Mouse (Mus musculus) frontal cortex, adult (tissue): ENCODE measurements around the gene Higd1c.
A peak's percentile ranks its signal among the peaks of the same experiment; 100 is the strongest.
"Not testable (repeated sequence)": the region's sequence is repeated elsewhere in the genome, so short reads cannot be mapped to it uniquely, and the experiment has no call there.

Source experiments
- ATAC-seq: cut with Nextera tagmentation; 2 replicates; pipeline ENCODE4 v1.9.2; 2017; ENCODE audit warnings: mild to moderate bottlenecking, moderate library complexity, mixed read lengths; ENCODE audit not compliant: low TSS enrichment

Higd1c gene

DNA sequence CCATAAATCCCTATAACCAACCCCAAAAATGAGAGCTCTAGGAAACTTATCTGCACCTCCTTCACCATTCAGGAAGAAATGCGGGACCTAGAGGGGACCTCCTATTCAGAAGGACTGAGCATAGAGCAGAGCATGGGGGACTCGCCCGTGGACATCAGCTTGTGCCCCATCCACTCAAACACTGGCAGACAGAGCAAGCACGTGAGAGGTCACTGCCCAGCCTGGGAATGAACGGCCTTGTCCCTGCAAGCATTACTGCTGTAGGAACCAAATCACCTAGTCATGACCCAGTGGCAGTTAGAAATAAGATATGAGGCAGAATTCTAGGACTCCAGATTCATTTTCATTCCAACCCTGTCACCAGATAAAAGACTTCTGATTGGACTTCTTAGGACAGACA is 47.4 kb downstream of the Higd1c start:
- ATAC-seq, result no peak

DNA sequence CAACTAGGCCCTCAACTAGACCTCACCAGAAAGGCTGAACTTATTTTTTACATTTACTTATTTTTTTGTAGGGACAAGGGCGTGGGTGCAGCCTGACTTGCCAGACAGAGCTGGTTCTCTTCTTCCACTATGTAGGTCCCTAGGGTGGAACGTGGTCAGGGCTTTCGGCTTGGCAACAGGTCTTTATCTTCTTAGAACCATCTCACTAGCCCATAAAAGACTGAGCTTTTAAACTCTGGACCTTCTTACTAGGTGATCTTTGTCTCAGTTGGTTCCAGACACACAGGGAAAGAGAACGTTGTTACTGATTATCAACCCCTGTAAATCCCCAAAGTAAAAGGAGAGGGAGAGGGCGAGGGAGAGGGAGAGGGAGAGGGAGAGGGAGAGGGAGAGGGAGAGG is 49.0 kb downstream of the Higd1c start:
- no peak for ATAC-seq

DNA sequence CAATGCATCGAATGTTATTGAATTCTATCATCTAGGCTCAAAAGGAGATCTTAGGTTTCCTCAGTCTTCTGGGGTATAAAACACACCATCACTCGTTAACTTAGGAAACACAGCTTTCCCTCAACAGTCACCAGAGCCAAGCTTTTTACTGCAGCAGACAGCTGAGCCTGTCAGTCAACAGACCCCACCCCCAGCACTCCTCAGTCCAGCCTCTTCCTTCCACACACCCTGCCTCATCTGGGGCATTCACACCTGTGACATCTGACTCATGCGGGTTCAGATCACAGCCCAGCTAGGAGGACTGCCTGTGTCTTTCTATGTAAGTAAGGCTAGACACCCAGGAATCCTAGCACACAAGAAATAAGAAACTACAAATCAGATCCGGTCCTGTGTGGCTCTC is 49.7 kb downstream of the Higd1c start:
- no peak for ATAC-seq

DNA sequence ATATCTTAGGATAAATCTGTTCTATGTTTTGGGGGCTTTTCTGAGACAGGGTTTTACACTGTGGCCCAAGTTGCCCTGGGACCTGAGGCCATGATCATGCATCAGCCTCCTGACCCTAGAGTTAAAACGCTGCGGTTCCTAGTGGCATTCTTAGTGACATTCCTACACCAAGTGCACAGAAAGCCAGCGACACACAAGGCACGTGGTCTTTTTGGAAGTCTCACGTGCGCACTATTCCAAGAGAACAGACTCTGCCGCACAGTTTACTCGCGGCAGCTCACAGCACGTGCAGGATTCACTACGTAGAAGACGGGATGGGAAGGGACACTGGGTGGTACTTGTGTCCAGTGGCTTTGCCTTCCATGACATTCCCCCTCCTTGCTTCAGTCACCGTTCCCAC is 50.6 kb downstream of the Higd1c start:
- no peak for ATAC-seq

DNA sequence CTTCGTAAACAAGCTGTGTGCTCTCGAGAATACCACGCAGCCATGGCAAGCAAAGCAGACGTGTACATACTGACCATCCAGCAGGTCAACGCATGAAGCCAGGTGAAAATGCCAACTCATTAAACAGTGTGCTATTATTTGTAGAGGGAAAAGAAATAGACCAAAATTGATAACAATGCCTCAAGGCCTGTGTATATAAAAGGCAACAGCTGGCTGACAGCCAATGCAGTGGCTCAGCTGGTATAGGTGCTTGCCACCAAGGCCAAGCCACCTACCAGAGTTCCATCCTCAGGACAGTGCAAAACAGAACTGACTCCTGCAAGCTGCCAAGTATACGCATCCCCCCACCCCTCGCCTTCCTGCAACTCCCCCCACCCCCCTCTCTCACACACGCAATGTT is 51.3 kb downstream of the Higd1c start:
- ATAC-seq, result no peak

DNA sequence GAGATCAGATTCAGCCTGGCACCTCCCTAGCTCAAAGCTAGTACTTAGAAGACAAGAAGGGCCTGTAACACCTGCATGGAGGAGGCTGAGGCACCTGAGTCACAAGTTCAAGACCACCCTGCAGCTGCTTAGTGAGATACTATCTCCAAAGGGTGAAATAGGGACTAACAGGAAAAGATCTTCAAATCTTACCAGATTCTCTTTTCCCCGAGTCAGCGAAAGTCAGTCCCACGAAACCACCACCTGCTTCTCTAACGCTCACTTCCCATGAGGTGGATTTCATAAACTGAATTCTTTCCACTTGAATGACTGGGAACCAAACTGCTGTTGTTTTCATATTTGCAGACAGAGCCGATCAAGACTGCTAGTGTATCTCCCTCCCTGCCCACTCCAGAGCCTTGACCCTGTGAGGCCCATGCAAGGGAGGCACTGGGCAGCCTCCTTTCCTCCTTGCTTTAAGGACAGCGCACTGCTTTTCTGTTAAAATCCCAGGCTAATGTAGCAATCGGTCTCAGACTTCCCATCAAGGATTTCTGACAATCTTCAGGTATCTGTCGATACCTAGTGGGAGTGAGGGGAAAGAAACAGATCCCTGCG is 53.6 kb downstream of the Higd1c start:
- ATAC-seq, result no peak

DNA sequence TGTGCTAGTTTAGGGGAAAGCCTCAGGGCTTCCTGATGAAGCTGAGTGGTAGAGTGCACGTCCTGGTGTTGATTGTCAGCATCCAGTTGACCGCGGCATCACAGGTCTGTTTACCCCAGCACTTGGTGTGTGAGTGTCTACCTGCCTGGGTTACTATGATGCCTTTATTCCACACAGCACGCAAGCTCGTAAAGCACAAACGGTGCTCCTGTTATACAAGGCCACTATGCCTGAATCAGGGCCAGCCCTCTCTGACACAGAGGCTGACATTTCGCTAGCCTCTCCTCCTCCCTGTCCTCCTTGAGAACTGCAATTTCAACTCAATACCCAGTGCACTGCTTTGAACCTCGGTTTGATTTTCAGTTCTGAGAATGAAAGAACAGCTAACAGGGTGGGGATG is 55.0 kb downstream of the Higd1c start:
- no peak for ATAC-seq

DNA sequence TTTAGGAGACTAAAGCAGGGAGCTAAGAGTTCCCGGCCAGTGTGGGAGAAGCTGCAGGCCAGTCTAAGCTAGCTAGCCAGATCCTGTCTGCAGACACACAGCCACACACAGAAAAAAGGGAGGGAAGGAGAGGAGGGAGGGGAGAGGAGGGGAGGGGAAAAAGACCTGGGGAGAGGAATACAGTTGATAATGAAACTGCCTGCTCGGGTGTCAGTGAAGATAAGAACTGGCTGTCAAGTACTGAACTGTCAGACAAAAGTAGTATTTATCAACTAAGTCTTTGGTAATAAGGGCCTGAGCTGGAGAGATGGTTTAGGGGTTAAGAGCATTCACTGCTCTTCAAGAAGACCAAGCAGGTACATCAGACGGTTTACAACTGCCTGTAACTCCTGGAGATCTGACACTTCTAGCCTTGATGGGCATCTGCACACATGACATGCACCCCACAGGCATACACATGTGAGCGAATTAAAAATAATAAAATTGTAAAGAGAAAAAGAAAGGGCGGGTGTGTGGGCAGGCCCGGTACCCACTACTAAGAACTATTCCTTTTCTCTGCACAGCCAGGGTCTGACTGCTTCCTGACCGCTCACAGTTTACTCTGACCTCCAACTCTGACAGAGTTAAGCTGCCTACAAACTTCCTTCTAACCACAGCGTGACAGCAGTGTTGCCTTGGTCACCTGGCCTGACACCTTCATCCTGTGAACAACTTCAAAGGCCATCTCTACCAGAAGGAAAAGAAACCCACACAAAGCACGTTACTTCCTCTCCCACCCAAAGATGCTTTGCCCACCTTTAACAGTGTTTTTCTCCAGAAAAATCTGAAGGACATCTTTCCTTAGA is 55.8 kb downstream of the Higd1c start:
- no peak for ATAC-seq

DNA sequence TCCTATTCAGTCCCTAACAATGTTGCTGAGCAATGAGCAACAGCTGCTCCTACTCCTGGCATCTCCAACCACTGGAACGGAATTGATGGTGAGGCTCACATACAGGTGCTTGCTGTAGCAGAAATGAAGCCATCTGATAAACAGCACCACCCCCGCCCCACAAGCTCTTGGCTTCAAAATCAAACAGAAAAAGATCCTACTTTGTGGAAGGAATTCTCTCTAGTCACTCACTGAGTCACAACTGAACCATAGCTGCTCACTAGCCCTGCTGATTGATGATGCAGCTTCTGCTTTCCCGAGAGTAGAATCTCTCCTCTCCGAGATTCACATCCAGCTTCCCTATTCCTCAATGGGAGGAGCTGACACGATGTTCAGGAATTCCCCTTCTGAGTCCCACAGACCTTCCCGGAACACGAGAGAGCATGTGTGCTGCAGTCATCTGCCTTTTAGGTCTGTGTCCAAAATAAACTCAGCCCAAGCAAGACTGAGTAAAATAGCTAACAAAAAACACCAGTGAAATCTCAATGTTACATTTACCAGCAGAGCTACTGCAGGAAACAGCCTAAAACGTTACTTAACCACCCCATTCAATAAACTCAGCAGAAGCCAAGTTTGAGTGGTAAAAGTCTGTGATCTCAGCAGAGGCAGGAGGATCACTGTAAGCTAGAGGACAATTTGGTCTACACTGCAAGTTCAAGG is 56.9 kb downstream of the Higd1c start:
- ATAC-seq, result no peak

DNA sequence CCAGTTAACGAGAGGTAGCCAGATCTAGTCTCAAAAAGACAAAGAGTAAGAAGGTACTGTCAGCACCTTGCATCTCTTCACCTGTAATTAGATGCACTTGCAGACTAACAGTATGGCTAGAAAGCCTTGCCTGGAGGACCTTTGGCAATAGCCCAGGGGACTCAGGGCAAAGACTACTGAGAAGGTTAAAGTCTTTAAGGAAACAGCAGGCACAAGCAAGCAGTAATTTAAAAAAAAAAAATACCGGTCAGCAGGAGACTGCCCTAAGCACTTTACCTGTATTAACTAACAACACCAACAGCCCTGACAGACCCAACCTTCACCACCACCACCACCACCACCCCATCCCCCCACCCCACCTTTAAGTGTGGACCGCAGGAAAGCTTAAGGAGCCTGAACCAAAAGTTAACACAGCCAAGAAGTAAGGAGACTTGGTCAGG is 57.4 kb downstream of the Higd1c start, which contains the start of gene Gm5475:
Gene Gm5475, plus strand, starts transcription at position 390 of the 440 bp plus-strand sequence.
- not testable (repeated sequence) for ATAC-seq

DNA sequence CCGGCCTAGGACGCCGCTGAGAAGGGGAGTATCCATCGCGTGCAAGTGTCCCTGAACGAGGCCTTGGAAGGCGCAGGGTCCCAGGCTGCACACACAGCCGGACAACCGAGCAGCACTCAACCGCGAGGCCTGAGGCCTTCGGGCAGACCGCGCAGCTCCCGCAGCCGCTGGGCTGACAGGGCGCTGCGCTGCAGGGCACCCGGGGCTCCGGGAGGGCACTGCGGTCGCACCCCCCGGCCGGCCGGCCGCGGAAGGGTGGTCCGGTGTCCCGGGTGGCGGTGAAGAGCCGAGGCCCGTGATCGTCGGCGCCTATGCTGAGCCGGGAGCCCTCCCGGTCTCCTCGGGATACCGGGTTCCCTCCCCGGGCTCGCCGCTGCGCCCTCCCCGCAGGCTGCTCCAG is 58.1 kb downstream of the Higd1c start:
- ATAC-seq, result peak; percentile 48

DNA sequence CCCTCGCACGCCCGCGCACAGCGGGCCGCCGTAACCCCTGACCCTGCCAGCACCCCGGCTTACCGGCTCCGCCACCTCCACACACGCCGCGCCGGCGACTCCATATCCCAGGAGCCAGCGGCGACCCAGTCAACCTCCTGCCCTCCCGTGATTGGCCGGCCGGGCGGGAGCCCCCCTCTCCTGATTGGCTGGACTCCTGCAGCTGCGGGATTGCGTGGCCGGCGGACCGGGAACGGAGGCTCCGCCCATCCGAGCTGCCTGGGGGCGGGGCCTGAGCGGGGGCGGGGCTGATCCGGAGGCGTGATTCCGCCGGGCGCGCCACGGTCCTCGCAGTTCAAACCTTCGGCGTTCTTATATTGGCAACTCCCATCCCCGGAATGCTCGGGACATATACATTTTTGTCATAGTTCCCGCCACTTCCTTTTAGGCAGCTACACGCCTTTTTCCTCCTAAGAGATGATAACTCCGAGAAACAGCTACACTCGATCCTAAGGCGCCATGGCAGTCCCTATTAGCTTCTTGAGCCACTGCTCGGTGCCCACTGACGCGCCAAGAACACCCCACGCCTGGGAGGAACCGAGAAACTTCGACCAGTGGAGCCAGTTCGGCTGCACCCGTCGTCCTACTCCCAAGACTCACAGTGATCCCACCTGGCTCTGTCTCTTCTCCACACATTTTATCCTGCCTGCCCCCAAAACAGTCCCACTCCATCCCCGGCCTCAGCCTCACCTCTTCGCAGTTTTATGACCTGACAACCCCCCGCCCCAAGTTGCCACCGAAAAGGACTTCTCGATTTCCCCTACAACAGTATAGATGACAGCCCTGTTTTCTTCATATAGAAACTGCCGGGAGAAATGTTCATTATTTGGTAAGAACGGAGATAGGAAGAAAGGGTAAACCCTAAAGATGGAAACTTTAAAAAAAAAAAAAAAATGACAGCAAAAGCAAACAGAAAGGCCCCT is 58.8 kb downstream of the Higd1c start:
- peak; percentile 96 for ATAC-seq

DNA sequence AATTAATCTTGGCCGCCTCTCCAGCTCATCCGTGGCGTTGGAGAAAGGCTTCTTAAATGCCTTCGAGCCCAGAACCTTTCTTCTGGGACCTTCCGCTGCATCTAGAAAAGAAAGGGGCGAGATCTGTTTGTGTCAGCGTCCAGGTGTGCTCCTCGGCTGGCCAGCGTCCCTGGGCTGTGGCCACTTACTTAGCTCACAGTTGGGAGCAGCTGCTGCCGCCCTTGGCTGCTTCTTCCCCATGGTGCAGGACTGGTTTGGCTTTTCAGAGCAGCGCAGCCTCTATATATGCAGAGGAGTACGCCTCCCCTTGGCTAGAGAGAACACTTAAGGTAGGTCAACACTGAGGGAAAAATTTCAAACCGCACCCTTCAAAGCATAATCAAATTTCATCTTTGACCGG is 59.6 kb downstream of the Higd1c start:
- ATAC-seq, result 0 out of 2 replicates have a peak, but pooled peaks have one; percentile 26

DNA sequence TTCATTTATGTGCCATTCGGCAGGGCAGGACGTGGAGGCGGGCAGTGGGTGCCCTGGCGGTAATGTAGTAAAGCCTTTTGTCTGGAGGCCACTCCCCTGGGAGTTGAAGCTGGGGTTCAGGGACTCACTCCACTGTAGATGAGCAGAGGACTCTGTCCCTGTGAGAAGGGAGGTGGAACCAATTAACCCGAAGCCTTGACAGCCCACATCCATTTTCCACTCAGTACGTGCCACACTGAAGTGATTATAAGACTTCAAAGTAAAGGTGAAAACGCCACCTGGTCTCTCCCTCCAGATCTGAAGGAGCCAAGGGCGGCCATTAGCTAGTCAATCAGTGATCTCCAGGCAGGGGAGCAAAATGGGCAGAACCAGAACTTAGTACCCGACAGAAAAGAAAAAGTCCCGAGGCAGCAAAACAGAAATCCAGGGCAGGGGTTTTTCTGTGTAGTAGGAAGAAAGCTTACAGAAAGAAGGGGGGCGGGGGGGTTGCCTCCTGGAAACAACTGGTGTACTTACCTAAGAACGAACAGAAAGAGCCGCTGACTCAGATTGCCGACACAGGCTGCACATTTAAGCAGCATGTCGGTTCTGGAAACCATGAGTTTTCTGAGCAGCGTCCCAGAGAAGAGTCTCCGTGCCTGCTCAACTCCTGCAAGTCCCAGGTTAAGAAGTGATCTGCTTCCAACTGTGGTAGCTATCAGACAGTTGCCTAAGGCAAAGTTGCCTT is 60.2 kb downstream of the Higd1c start, which contains the start of gene Slc11a2:
Gene Slc11a2, minus strand, starts transcription at position 677 of the 727 bp plus-strand sequence.
- ATAC-seq, result no peak

DNA sequence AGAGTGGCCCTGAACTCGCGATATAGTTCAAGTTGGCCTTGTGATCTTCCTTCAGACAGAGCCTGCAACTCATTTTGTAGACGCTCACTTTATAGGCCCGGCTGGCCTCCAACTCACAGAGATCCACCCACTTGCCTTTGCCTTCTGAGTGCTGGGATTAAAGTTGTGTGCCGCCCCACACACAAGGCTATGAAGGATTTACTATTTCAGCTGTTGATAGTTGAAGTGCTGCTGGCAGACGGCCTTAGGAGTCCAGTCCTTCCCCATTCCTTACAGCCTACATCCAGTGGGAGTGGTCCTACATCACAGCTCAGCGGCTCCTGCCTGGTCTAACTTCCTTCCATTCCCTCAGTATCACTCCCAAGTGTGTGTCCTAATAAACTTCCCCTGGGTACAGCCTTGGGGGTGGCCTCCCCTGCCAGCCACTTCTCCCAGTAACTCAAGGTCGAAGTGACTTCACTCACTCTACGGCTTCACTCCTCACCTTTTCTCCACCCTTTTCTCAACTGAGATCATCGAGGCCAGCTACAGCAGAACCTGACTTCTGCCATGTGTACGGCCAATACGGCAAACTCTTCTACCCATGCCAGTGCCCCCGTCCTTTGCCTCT is 64.1 kb downstream of the Higd1c start:
- no peak for ATAC-seq

DNA sequence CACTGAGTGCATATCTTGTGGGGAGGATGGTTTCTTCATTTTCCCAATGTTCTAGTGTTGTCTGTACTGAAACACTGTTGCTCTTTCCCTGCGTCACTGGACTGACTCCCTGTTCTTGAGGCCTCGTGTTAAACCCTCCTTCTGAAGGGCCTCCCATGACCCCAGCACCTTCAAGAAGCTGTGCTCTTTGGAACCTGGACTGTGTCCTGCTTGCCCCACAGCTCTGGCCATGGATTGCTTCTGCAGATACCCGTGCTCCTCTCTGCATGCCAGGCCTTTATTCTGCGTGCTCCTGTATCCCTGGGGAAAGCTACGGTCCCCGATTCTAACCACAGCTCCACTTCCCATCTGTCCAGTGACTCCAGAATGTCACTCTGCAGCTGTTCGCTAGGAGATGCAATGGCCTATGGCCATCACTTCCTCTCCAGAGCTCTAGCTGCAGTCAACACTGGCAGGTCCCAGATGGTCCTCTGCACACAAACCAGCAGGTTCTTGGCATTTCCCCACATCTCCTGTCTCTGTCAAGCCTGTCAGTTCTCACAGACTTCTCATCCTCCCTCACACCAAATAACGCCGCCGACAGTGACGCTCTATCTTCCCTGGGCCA is 65.7 kb downstream of the Higd1c start:
- no peak for ATAC-seq

DNA sequence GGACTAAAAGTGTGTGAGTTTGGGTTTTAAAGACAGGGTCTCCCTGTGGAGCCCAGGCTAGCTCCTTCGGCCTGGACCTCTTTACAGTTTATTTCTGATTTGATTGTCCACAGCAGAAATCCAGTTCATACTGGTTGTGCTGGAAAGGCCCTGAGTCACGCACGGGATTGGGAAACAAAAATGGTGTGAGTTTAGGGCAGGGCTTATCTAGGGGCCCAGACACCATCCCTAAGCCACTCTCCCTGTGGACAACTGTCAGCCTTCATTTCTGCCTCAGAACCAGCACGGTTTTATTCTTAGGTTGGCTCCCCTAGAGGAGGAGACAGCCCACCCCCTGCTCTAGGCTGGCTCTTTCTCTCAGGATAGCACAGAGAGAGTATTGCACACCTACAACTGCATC is 68.9 kb downstream of the Higd1c start:
- ATAC-seq, result no peak
